Mouse (Mus musculus) frontal cortex, postnatal 36 days (tissue): ENCODE measurements at regions not wholly inside any gene's neighbourhood (a gene's known extent, or its start where the extent isn't known, plus 50 kb on each side); places are given as distances from the start of the nearest gene placed in this dataset.
A peak's percentile ranks its signal among the peaks of the same experiment; 100 is the strongest.

Experiments used
- DNase-seq, 2 experiments: peaks; one replicate each; pipeline ENCODE4 v3.0.0; 2022; ENCODE audit warnings: low spot score in 2 of 2

GRCm38 (mm10) chr13:114679703-114680378 lies 138.2 kb upstream of the Mocs2 start:
- DNase-seq = no peak

- no peak for DNase-seq
Observed at GRCm38 (mm10) chr13:114680379-114680733, 137.7 kb upstream of the Mocs2 start.

- no peak for DNase-seq
Observed at GRCm38 (mm10) chr13:114681196-114681595, 136.8 kb upstream of the Mocs2 start.

GRCm38 (mm10) chr13:114681887-114682286 lies 136.1 kb upstream of the Mocs2 start:
- no peak for DNase-seq

- DNase-seq = no peak
Observed at GRCm38 (mm10) chr13:114682891-114683290, 135.1 kb upstream of the Mocs2 start.

- DNase-seq = no peak
Observed at GRCm38 (mm10) chr13:114684298-114684697, 133.7 kb upstream of the Mocs2 start.

- no peak for DNase-seq
Observed at GRCm38 (mm10) chr13:114685368-114685767, 132.7 kb upstream of the Mocs2 start.

- DNase-seq = no peak
Observed at GRCm38 (mm10) chr13:114712601-114713000, 105.4 kb upstream of the Mocs2 start.

GRCm38 (mm10) chr13:114719771-114720170 lies 98.3 kb upstream of the Mocs2 start:
- DNase-seq = no peak

- DNase-seq = no peak
Observed at GRCm38 (mm10) chr13:114726828-114727227, 91.2 kb upstream of the Mocs2 start.

- no peak for DNase-seq
Observed at GRCm38 (mm10) chr13:114735066-114735465, 83.0 kb upstream of the Mocs2 start.

GRCm38 (mm10) chr13:114736066-114736465 lies 82.0 kb upstream of the Mocs2 start:
- DNase-seq = no peak

- no peak for DNase-seq
Observed at GRCm38 (mm10) chr13:114742534-114742933, 75.5 kb upstream of the Mocs2 start.

- no peak for DNase-seq
Observed at GRCm38 (mm10) chr13:114745814-114746213, 72.2 kb upstream of the Mocs2 start.

- DNase-seq = peak in 1 of 2 experiments; percentile 33
Observed at GRCm38 (mm10) chr13:114757459-114757858, 60.6 kb upstream of the Mocs2 start.

- no peak for DNase-seq
Observed at GRCm38 (mm10) chr13:114759886-114760285, 58.1 kb upstream of the Mocs2 start.

- DNase-seq = no peak
Observed at GRCm38 (mm10) chr13:114760901-114761300, 57.1 kb upstream of the Mocs2 start.
